Mouse (Mus musculus) c-Kit-negative CD71-positive TER-119-positive erythroid progenitor cells, embryonic 14.5 days (primary cell): Measurements from ENCODE around the gene Chst3.
"Not testable (repeated sequence)": the region's sequence is repeated elsewhere in the genome, so short reads cannot be mapped to it uniquely, and the experiment has no call there.

Experiments
- DNase-seq: peaks from one replicate; pipeline ENCODE4 v3.0.0-alpha.2; 2013; ENCODE audit warnings: low read depth, low spot score

Chst3 gene

GRCm38 (mm10) chr10:60161397-60161796, 57.7 kb downstream of the Chst3 start:
- DNase-seq, result not testable (repeated sequence)

- DNase-seq, result no peak
Observed at GRCm38 (mm10) chr10:60158144-60158543, 60.9 kb downstream of the Chst3 start.

GRCm38 (mm10) chr10:60156016-60156415, 63.0 kb downstream of the Chst3 start:
- DNase-seq, result no peak

GRCm38 (mm10) chr10:60151107-60151663, 67.9 kb downstream of the Chst3 start:
- no peak for DNase-seq

- DNase-seq, result peak; percentile 50
Observed at GRCm38 (mm10) chr10:60148087-60148486, 71.0 kb downstream of the Chst3 start.

GRCm38 (mm10) chr10:60147510-60148047, 71.5 kb downstream of the Chst3 start:
- DNase-seq, result not testable (repeated sequence)

- no peak for DNase-seq
Observed at GRCm38 (mm10) chr10:60141656-60142160, 77.4 kb downstream of the Chst3 start.

- DNase-seq, result no peak
Observed at GRCm38 (mm10) chr10:60140751-60141150, 78.3 kb downstream of the Chst3 start.

GRCm38 (mm10) chr10:60138680-60139079, 80.4 kb downstream of the Chst3 start:
- DNase-seq, result no peak

- no peak for DNase-seq
Observed at GRCm38 (mm10) chr10:60136935-60137334, 82.1 kb downstream of the Chst3 start.

- DNase-seq, result not testable (repeated sequence)
Observed at GRCm38 (mm10) chr10:60136010-60136409, 83.0 kb downstream of the Chst3 start.

- DNase-seq, result no peak
Observed at GRCm38 (mm10) chr10:60134201-60134600, 84.9 kb downstream of the Chst3 start.

- DNase-seq, result no peak
Observed at GRCm38 (mm10) chr10:60133501-60133900, 85.6 kb downstream of the Chst3 start.
